ENCODE assay signal across 8 mouse cellular contexts in the genomic region with DNA sequence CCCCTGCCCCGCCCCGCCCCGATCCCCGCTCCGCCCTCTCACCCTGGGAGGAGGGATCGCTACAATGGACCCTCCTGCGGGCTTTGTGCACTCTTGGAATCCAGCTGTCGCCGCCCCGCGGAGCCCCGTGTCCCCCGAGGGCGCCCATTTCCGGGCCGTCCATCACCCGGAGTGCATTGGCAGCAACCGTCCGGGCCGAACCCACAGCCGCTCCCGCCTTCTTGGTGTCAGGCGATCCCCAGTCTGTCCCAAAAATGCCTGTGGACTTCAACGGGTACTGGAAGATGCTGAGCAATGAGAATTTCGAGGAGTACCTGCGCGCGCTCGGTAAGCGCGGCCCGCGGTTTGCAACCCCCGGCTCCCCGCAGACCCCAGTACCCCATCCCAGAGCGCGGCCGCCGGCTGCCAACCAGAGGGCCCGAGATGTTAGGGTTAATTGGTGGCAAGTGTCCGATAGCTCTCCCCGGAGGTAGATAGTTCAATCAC. TPM values are rescaled to one million over a fixed set of nuclear protein-coding genes. Genes with fewer than 3 reads are reported as not detected.
DNase-seq lines count a peak whose midpoint lies in the region; ATAC-seq and TF ChIP-seq lines count a peak whose summit lies in the region.

No protein-coding gene starts in this region.

- peak overlapping the region; percentile 54 for H3K4me3 ChIP-seq in embryonic facial prominence, embryonic 15.5 days (replicated peaks)
- H3K4me3 ChIP-seq in heart, postnatal 0 days (ENCODE audit: low read depth, low read length) = peak overlapping the region; percentile 63
- H3K4me3 ChIP-seq in stomach, postnatal 0 days (ENCODE audit: low read depth, low read length) = peak overlapping the region; percentile 58

- peak overlapping the region; percentile 81 for H3K4me2 ChIP-seq in embryonic facial prominence, embryonic 15.5 days (replicated peaks)
- peak overlapping the region; percentile 72 for H3K4me2 ChIP-seq in heart, postnatal 0 days (ENCODE audit: low read depth, low read length)
- peak overlapping the region; percentile 85 for H3K4me2 ChIP-seq in stomach, postnatal 0 days (replicated peaks; ENCODE audit: low read depth)

- H3K9me3 ChIP-seq in embryonic facial prominence, embryonic 15.5 days (replicated peaks) = no peaks in the 10 kb centered on the region
- H3K9me3 ChIP-seq in heart, postnatal 0 days (replicated peaks; ENCODE audit: control insufficient read depth, low read length) = no peaks in the 10 kb centered on the region
- H3K9me3 ChIP-seq in stomach, postnatal 0 days (ENCODE audit: control insufficient read depth, low read length) = no peaks in the 10 kb centered on the region

- DNase-seq in heart, adult 11 months = peak; percentile 97
- no peak for DNase-seq in heart, adult 8-10 months (ENCODE audit: low spot score)
- DNase-seq in heart, postnatal 0 days (ENCODE audit: low spot score) = no peak
- peak; percentile 53 to 77 for DNase-seq in kidney, postnatal 25 days
- peak; percentile 60 for DNase-seq in stomach, postnatal 0 days (ENCODE audit: low spot score)
- no peak for DNase-seq in left cerebral cortex, adult 18-20 months (ENCODE audit: low spot score in 2 of 2)

- no peak for TF ChIP-seq CTCF in heart, postnatal 0 days (IDR thresholded peaks at IDR 0.05; ENCODE audit: low read depth)
- no peak for TF ChIP-seq CTCF in stomach, postnatal 0 days (IDR thresholded peaks at IDR 0.05; ENCODE audit: low read depth)

- 0 out of 2 replicates have a peak, but pooled peaks have one; percentile 66 for ATAC-seq in embryonic facial prominence, embryonic 15.5 days (ENCODE audit: insufficient number of reproducible peaks, low FRiP score, low TSS enrichment, low read depth)
- peak; percentile 60 for ATAC-seq in heart, postnatal 0 days (ENCODE audit: insufficient read depth, low read depth)
- ATAC-seq in megakaryocyte progenitor cell, adult 5-6 weeks (replicated peaks; ENCODE audit: poor library complexity) = peak; percentile 44
- peak; percentile 69 for ATAC-seq in stomach, postnatal 0 days (ENCODE audit: low FRiP score, low TSS enrichment)

- TF ChIP-seq EP300 in heart, postnatal 0 days (IDR thresholded peaks at IDR 0.05; ENCODE audit: low read depth) = no peak
- TF ChIP-seq EP300 in stomach, postnatal 0 days (optimal IDR thresholded peaks at IDR 0.05) = no peak

- under 1% methylated on average over 35 of the region's 42 CpGs for WGBS in embryonic facial prominence, embryonic 15.5 days
- WGBS in heart, postnatal 0 days = under 1% methylated on average over 35 of the region's 42 CpGs
- WGBS in stomach, postnatal 0 days = under 1% methylated on average over 42 of the region's 42 CpGs

- no peaks in the 10 kb centered on the region for H3K27me3 ChIP-seq in embryonic facial prominence, embryonic 15.5 days
- no peaks in the 10 kb centered on the region for H3K27me3 ChIP-seq in heart, postnatal 0 days (ENCODE audit: control insufficient read depth, insufficient read depth, low read length)
- no peaks in the 10 kb centered on the region for H3K27me3 ChIP-seq in stomach, postnatal 0 days (ENCODE audit: control insufficient read depth, insufficient read depth, low read length)

- no peaks in the 10 kb centered on the region for H3K36me3 ChIP-seq in embryonic facial prominence, embryonic 15.5 days
- no peaks in the 10 kb centered on the region for H3K36me3 ChIP-seq in heart, postnatal 0 days (replicated peaks; ENCODE audit: control insufficient read depth, insufficient read depth, low read length)
- H3K36me3 ChIP-seq in stomach, postnatal 0 days (ENCODE audit: control insufficient read depth, insufficient read depth, low read length) = no peaks in the 10 kb centered on the region

- peak overlapping the region; percentile 23 for H3K9ac ChIP-seq in embryonic facial prominence, embryonic 15.5 days
- H3K9ac ChIP-seq in heart, postnatal 0 days (replicated peaks; ENCODE audit: low read depth, low read length) = peak overlapping the region; percentile 57
- H3K9ac ChIP-seq in stomach, postnatal 0 days (ENCODE audit: low read length) = peak overlapping the region; percentile 74

- no peak overlapping the region for H3K27ac ChIP-seq in embryonic facial prominence, embryonic 15.5 days (replicated peaks)
- H3K27ac ChIP-seq in heart, postnatal 0 days (ENCODE audit: low read depth) = peak overlapping the region; percentile 65
- peak overlapping the region; percentile 75 for H3K27ac ChIP-seq in stomach, postnatal 0 days (replicated peaks)

- H3K4me1 ChIP-seq in embryonic facial prominence, embryonic 15.5 days = peaks cover 33% of the 10 kb centered on the region
- H3K4me1 ChIP-seq in heart, postnatal 0 days (ENCODE audit: control insufficient read depth, insufficient read depth) = peaks cover 22% of the 10 kb centered on the region
- H3K4me1 ChIP-seq in stomach, postnatal 0 days (replicated peaks; ENCODE audit: control insufficient read depth, insufficient read depth) = peaks cover 8% of the 10 kb centered on the region

RNA-seq across cellular contexts. Expression of a gene that starts 2.0 kb away (rescaled TPM):
- 1 to 10 TPM; 4.9 to 7.8 (median 5.4) TPM for total RNA-seq in heart, adult 8-10 months (2022)
- polyA plus RNA-seq in embryonic facial prominence, embryonic 15.5 days (2015; fragmentation: Nextera tagmentation; extraction: Ambion mirVana) = 34.1 and 44.5 TPM in 2 replicates
- total RNA-seq in heart, postnatal 0 days (2014; rRNA removed; ENCODE audit: low replicate concordance) = 10.7 and 14.2 TPM in 2 replicates
- 36.9 and 39.1 TPM in 2 replicates for polyA plus RNA-seq in heart, postnatal 0 days (2015; fragmentation: Nextera tagmentation; extraction: Ambion mirVana)
- total RNA-seq in megakaryocyte progenitor cell, adult 5-6 weeks (2015) = 0.95 and 1.8 TPM in 2 replicates
- 0.21 and 0.95 TPM in 2 replicates for total RNA-seq in megakaryocyte progenitor cell, adult 5-6 weeks (2017)
- polyA plus RNA-seq in stomach, postnatal 0 days (2015; fragmentation: Nextera tagmentation; extraction: Ambion mirVana) = 44.6 and 45.7 TPM in 2 replicates
- total RNA-seq in left cerebral cortex, adult 18-20 months (2021) = 1 to 10 TPM; 6.7 to 7.2 TPM

Comparison
In these comparisons a context has a peak if more than half of its experiments do, and no peak if none do; other contexts are left out.
1. DNase-seq: peak in heart, adult 11 months (single experiment), kidney, postnatal 25 days (2 of 2) and stomach, postnatal 0 days (single experiment); none in heart, adult 8-10 months (single experiment), heart, postnatal 0 days (single experiment) and left cerebral cortex, adult 18-20 months (0 of 2).
2. H3K9ac ChIP-seq: peak in every context shown above with its lines; median percentile 74 in stomach, postnatal 0 days; 57 in heart, postnatal 0 days; 23 in embryonic facial prominence, embryonic 15.5 days.
3. Peak in every context shown above with its lines, with median percentiles within 50 percentile points of each other: ATAC-seq, H3K4me2 ChIP-seq and H3K4me3 ChIP-seq.